Mouse (Mus musculus) intestine, embryonic 15.5 days (tissue): Measurements from ENCODE around the gene Phf12. TPM values are rescaled to one million over a fixed set of nuclear protein-coding genes. Genes with fewer than 3 reads are reported as not detected.

ENCODE experiments used
- ATAC-seq: fragments of 200-750 bp; cut with Nextera tagmentation; 2 replicates; pipeline ENCODE4 v1.8.0; 2017; ENCODE audit warnings: moderate TSS enrichment, moderate library complexity
- H3K27ac ChIP-seq: fragments of 300-500 bp; sonication (generic); 2 replicates; pipeline ENCODE4 v1.5.1; 2015; ENCODE audit warnings: mild to moderate bottlenecking, inconsistent platforms
- H3K27me3 ChIP-seq: fragments of 300-500 bp; sonication (generic); replicated peaks from 2 replicates; pipeline ENCODE4 v1.6.1; 2015; ENCODE audit warnings: inconsistent platforms
- H3K36me3 ChIP-seq: fragments of 300-500 bp; sonication (generic); 2 replicates; pipeline ENCODE4 v1.6.1; 2015; ENCODE audit warnings: inconsistent platforms
- H3K4me1 ChIP-seq: fragments of 300-500 bp; sonication (generic); replicated peaks from 2 replicates; pipeline ENCODE4 v1.6.1; 2015; ENCODE audit warnings: inconsistent platforms
- H3K4me2 ChIP-seq: fragments of 300-500 bp; sonication (generic); replicated peaks from 2 replicates; pipeline ENCODE4 v1.6.1; 2015; ENCODE audit warnings: mild to moderate bottlenecking, inconsistent platforms
- H3K4me3 ChIP-seq: fragments of 300-500 bp; sonication (generic); replicated peaks from 2 replicates; pipeline ENCODE4 v1.5.1; 2015; ENCODE audit warnings: inconsistent platforms
- H3K9ac ChIP-seq: fragments of 300-500 bp; sonication (generic); 2 replicates; pipeline ENCODE4 v1.6.1; 2015; ENCODE audit warnings: inconsistent platforms
- H3K9me3 ChIP-seq: fragments of 300-500 bp; sonication (generic); 2 replicates; pipeline ENCODE4 v1.6.1; 2016; ENCODE audit warnings: inconsistent platforms
- WGBS: fragments of 180-500 bp; shearing (Covaris S2); methylation state at CpG from one replicate; pipeline ENCODE4 v1.1.7; 2015; 5-methylcytosine and 5-hydroxymethylcytosine counted together
- microRNA counts: library from miRNA; unstranded; fragments of <30 nt; microRNA quantifications from one replicate; lab custom pipeline; 2016
- polyA plus RNA-seq: library from polyadenylated mRNA; unstranded; fragments of >200 nt; fragmentation: Nextera tagmentation; extraction: Ambion mirVana; gene quantifications from 2 replicates; pipeline ENCODE4 v1.2.1, GENCODE M21; 2015

Gene Phf12
- polyA plus RNA-seq, 1 experiment from 2014 or later: 12.8 TPM

DNA sequence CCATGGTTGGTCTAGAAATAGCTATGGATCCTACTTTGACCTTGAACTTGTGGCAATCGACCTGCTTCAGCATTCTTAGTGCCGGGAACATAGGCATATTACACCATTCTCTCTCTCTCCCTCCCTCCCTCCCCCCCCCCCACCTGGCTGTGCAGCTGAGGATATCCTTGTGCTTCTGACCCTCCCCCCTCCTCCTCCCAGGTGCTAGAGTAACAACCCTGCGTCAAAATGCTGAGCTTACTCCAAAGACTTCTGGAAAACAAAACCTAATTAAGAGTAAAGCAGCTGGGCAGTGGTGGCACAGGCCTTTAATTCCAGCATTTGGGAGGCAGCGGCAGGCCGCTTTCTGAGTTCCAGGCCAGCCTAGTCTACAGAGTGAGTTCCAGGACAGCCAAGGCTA is 86.6 kb downstream of the Phf12 start:
- Histone ChIP-seq H3K27me3 (no peaks in the 10 kb centered on the region), H3K4me3 (no peak overlapping the region), H3K27ac (no peak overlapping the region), H3K4me2 (no peak overlapping the region), H3K9me3 (no peaks in the 10 kb centered on the region), H3K9ac (no peak overlapping the region), H3K4me1 (no peaks in the 10 kb centered on the region), H3K36me3 (peaks cover 9% of the 10 kb centered on the region)
- ATAC-seq: no peak
- 78% methylated on average over 5 of the region's 5 CpGs for whole genome bisulfite sequencing

- Histone ChIP-seq H3K27ac (no peak overlapping the region), H3K4me2 (no peak overlapping the region), H3K36me3 (peaks cover 14% of the 10 kb centered on the region), H3K27me3 (no peaks in the 10 kb centered on the region), H3K4me1 (no peaks in the 10 kb centered on the region), H3K9ac (no peak overlapping the region), H3K9me3 (no peaks in the 10 kb centered on the region), H3K4me3 (no peak overlapping the region)
- 68% methylated on average over 6 of the region's 6 CpGs for WGBS
- ATAC-seq: peak; percentile 74; the same call in 1 of the 2 replicates
Observed at GRCm38 (mm10) chr11:78069646-78070045, 87.1 kb downstream of the Phf12 start.

GRCm38 (mm10) chr11:78071938-78072337 is 89.4 kb downstream of the Phf12 start:
- ATAC-seq: no peak
- H3K9ac ChIP-seq: no peak overlapping the region
- H3K4me1 ChIP-seq: no peaks in the 10 kb centered on the region
- H3K36me3 ChIP-seq: peaks cover 29% of the 10 kb centered on the region
- no peaks in the 10 kb centered on the region for H3K9me3 ChIP-seq
- H3K27ac ChIP-seq: no peak overlapping the region
- no peaks in the 10 kb centered on the region for H3K27me3 ChIP-seq
- no peak overlapping the region for H3K4me3 ChIP-seq
- 84% methylated on average over 5 of the region's 5 CpGs for WGBS
- no peak overlapping the region for H3K4me2 ChIP-seq

DNA sequence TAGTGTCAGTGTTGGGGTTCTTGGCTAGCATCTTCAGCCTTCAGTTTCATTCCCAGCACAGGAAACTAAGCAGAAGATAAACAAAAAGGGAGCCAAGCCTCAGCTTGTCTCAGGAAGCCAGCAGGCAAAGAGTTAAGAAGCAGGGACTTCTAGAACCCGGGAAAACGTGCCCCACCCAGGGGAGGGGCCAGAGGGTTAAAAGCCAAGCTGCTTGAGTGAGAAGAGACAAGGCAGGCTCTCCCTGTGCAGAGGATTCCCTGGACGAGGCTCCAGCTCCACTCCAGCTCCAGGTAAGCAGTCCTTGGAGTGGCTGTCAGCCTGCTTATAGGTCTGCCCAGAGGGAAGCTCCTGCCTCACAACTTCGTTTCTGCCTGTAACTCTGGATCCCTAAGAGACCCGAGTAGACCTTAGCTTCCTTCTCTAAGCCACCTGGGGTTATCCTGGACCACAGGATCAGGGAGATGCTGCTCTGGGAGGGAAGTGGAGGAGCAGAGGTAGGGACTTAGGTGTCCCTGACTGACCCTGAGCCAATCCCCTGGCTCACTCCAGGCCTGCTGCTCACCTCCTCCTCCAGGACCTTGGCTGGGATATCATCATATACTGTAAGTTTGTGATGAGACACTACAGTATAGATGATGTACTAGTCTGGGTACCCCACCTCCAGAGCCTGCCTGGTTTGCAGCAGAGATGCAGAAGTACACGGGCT is 90.0 kb downstream of the Phf12 start:
- Histone ChIP-seq H3K4me1 (no peaks in the 10 kb centered on the region), H3K4me3 (no peak overlapping the region), H3K27me3 (no peaks in the 10 kb centered on the region), H3K36me3 (peaks cover 31% of the 10 kb centered on the region), H3K27ac (no peak overlapping the region), H3K4me2 (no peak overlapping the region), H3K9ac (no peak overlapping the region), H3K9me3 (no peaks in the 10 kb centered on the region)
- WGBS: 26% methylated on average over 6 of the region's 6 CpGs
- ATAC-seq: no peak

DNA sequence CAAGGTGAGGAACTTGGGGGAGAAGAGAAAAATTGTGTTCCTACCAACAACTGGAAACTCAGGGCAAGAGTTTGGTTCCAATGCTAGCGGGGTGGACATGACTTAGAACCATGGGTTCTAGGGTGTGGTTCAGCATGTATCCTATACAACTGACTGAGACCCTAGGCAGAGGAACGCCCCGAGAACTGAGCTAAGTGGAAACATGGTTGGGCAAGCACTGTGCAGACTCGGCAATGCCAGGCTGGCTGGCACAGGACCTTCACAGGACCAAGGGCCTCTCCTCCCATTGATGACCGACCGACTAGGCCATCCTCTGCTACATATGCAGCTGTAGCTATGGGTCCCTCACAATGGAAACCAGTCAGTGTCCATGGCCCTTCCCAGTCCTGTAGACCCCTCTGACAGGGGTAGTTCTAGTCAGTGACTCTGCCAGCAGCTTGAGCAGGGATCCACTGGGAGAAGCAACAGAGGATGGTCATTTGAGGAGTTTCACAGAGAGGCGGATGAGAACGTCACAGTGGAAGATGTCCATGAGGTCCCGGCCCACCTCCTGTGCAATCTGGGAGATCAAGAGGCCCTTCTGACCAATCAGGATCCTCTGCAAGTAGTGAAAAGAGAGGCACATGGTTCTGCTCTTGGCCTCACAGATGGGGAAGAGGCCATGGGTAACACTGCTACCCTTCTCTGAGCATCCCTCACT is 91.2 kb downstream of the Phf12 start:
- H3K9me3 ChIP-seq: no peaks in the 10 kb centered on the region
- no peaks in the 10 kb centered on the region for H3K27me3 ChIP-seq
- WGBS: 96% methylated on average over 9 of the region's 9 CpGs
- no peak overlapping the region for H3K4me2 ChIP-seq
- no peak overlapping the region for H3K9ac ChIP-seq
- no peaks in the 10 kb centered on the region for H3K4me1 ChIP-seq
- ATAC-seq: peak; percentile 57; the same call in 1 of the 2 replicates
- H3K27ac ChIP-seq: no peak overlapping the region
- H3K4me3 ChIP-seq: no peak overlapping the region
- H3K36me3 ChIP-seq: peaks cover 31% of the 10 kb centered on the region

DNA sequence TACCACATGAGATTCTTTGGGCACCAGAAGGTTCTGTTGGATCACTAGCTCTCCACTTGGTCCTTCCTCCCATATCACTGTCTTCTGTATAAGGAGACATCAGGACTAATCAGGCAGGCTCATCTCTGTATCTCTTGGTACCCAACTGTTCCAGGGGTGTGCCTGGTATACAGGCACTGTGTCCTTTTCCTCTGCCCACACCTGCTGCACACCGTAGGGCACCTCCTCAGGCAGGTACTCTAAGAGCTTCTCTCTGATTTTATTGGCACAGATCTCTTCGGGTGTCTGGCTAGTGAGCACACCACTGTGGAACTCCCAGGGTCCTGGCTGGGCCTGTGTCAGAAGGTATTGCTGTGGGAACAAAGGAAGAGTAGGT is 91.7 kb downstream of the Phf12 start:
- ATAC-seq: peak; percentile 55; the same call in 1 of the 2 replicates
- Histone ChIP-seq H3K9ac (no peak overlapping the region), H3K4me1 (peaks cover 4% of the 10 kb centered on the region; the same call in 1 of the 2 replicates), H3K27me3 (no peaks in the 10 kb centered on the region), H3K36me3 (peaks cover 31% of the 10 kb centered on the region), H3K9me3 (no peaks in the 10 kb centered on the region), H3K4me2 (no peak overlapping the region), H3K4me3 (no peak overlapping the region), H3K27ac (no peak overlapping the region)
- WGBS: 94% methylated on average over 2 of the region's 2 CpGs

GRCm38 (mm10) chr11:78074666-78075065 is 92.1 kb downstream of the Phf12 start:
- no peak for ATAC-seq
- Histone ChIP-seq H3K4me3 (no peak overlapping the region), H3K27me3 (no peaks in the 10 kb centered on the region), H3K4me1 (peaks cover 7% of the 10 kb centered on the region; the same call in 1 of the 2 replicates), H3K36me3 (peaks cover 31% of the 10 kb centered on the region), H3K27ac (no peak overlapping the region), H3K4me2 (no peak overlapping the region), H3K9me3 (no peaks in the 10 kb centered on the region), H3K9ac (no peak overlapping the region)
- WGBS: 86% methylated on average over 4 of the region's 4 CpGs

MicroRNA genes within 50 kb of the gene (microRNA counts, 519-probe panel; counts per million panel counts)
- 3,678 counts per million, percentile 89 among the panel's probes with 10 or more counts for microRNA mmu-miR-144 (lab: Ali Mortazavi, UCI)
- 3,261 counts per million, percentile 82 among the panel's probes with 10 or more counts for microRNA mmu-miR-451 (lab: Ali Mortazavi, UCI)

Other genes starting within 250 kb of the Phf12 start
- gene Myo18a, start 219.5 kb upstream of the Phf12 start, polyA plus RNA-seq: 27.7 and 32.1 TPM in 2 replicates
- 0.93 and 1.5 TPM in 2 replicates for gene Gm10277, start 195.0 kb upstream of the Phf12 start, polyA plus RNA-seq
- 29.8 and 36.1 TPM in 2 replicates for gene Pipox, start 88.7 kb upstream of the Phf12 start, polyA plus RNA-seq
- gene Sez6, start 52.0 kb upstream of the Phf12 start, polyA plus RNA-seq: 0.95 and 1.2 TPM in 2 replicates
- 18.0 and 18.3 TPM in 2 replicates for gene Dhrs13, start 49.5 kb downstream of the Phf12 start, polyA plus RNA-seq
- gene Flot2, start 55.2 kb downstream of the Phf12 start, polyA plus RNA-seq: 44.0 and 44.2 TPM in 2 replicates
- 30.8 and 31.6 TPM in 2 replicates for gene Eral1, start 97.6 kb downstream of the Phf12 start, polyA plus RNA-seq
- gene Fam222b, start 111.9 kb downstream of the Phf12 start, polyA plus RNA-seq: 13.1 and 13.3 TPM in 2 replicates
- gene Traf4, start 182.8 kb downstream of the Phf12 start, polyA plus RNA-seq: 74.7 and 77.2 TPM in 2 replicates
- 14.4 and 17.1 TPM in 2 replicates for gene Nek8, start 193.9 kb downstream of the Phf12 start, polyA plus RNA-seq
- 39.1 and 39.8 TPM in 2 replicates for gene Tlcd1, start 194.0 kb downstream of the Phf12 start, polyA plus RNA-seq
- gene Rpl23a, start 200.8 kb downstream of the Phf12 start, polyA plus RNA-seq: 1,310 and 1,463 TPM in 2 replicates
- 87.9 and 91.4 TPM in 2 replicates for gene Rab34, start 205.7 kb downstream of the Phf12 start, polyA plus RNA-seq
- 2.6 and 3.1 TPM in 2 replicates for gene Proca1, start 210.6 kb downstream of the Phf12 start, polyA plus RNA-seq